Mouse (Mus musculus) cerebellum, adult 18-20 months (tissue): ENCODE results near the gene Gmnn.
"Not testable (repeated sequence)": the region's sequence is repeated elsewhere in the genome, so short reads cannot be mapped to it uniquely, and the experiment has no call there.

Experiments used
- DNase-seq, 2 experiments: peaks; one replicate each; pipeline ENCODE4 v3.0.0; 2021

Gmnn gene

GRCm38 (mm10) chr13:24761403-24762227 is at the start of gene Gmnn:
Gene Gmnn, minus strand, starts transcription at chr13:24761923.
- peak; percentile 79 to 87 for DNase-seq

GRCm38 (mm10) chr13:24806079-24806478 is 44.4 kb upstream of the Gmnn start:
- no peak for DNase-seq

- no peak for DNase-seq
These were observed 41.5 kb upstream of the Gmnn start for GRCm38 (mm10) chr13:24803196-24803595.

GRCm38 (mm10) chr13:24802131-24802691 is 40.5 kb upstream of the Gmnn start:
- peak; percentile 18 to 42 for DNase-seq

GRCm38 (mm10) chr13:24801308-24801921 is 39.7 kb upstream of the Gmnn start, which contains the start of gene BC005537:
Gene BC005537, plus strand, starts transcription at chr13:24801657.
- DNase-seq: peak in 1 of 2 experiments; percentile 68

GRCm38 (mm10) chr13:24800674-24801307 is 39.1 kb upstream of the Gmnn start:
- peak; percentile 95 to 99 for DNase-seq

GRCm38 (mm10) chr13:24799925-24800673 is 38.4 kb upstream of the Gmnn start:
- peak; percentile 47 to 69 for DNase-seq

GRCm38 (mm10) chr13:24799378-24799777 is 37.7 kb upstream of the Gmnn start:
- no peak for DNase-seq

- no peak for DNase-seq
These were observed 37.0 kb upstream of the Gmnn start for GRCm38 (mm10) chr13:24798686-24799085.

GRCm38 (mm10) chr13:24792411-24793045 is 30.8 kb upstream of the Gmnn start:
- no peak for DNase-seq

- DNase-seq: no peak
These were observed 29.6 kb upstream of the Gmnn start for GRCm38 (mm10) chr13:24791349-24791748.

- no peak for DNase-seq
These were observed 25.8 kb upstream of the Gmnn start for GRCm38 (mm10) chr13:24787477-24787876.

GRCm38 (mm10) chr13:24786014-24786490 is 24.3 kb upstream of the Gmnn start:
- peak; percentile 65 to 76 for DNase-seq

DNA sequence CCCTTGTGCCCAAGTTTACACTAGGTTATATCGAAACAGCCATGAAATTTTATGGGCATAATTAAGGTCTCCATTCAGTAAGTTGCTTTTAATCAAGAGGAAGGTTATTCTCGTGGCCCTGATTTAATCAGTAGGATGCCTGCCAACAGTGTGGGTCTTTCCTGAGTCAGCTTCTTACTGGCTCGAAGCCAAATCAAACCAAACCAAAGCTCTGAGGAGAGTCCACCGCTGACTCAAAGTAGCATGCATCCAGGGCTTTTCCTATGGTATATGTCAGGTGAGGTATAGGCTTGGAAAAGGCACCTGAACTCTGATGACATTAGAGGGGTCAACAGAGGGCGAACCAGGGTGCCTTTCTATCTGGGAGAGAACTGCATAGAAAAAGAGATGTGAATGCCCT is 20.2 kb upstream of the Gmnn start:
- DNase-seq: no peak

DNA sequence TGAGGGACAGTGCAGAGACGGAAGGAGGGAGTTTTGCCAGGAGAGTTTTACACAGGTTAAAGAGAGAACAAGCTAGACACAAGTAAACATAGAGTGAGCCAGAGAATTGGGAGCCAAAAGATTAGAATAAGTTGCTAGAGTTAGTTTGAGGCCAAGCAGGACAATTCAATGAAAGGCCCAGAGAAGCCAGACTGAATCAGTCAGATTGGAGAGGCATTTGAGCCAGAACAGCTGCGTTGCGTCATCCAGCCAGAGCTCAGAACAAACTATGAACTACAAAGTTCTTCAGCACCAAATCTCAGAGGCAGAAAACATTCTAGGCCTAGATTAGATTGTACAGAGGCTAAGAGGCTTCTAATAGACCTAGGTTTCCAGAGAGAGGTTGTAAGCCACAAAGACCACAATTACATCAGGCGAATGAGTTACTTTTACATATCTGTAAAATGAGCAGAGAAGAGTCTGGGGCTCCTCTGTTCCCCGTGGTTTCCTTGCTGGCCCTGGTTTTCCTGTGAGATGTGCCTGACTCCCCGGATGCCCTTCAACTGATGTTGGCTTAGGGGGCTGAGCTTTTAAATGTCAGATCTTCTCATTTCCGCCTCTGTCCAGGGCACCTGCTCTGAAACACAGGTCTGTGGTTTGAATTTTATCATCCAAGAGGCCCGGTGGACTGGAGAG is 17.1 kb upstream of the Gmnn start:
- DNase-seq: no peak

- no peak for DNase-seq
These were observed 16.3 kb upstream of the Gmnn start for GRCm38 (mm10) chr13:24778026-24778425.

GRCm38 (mm10) chr13:24776146-24776844 is 14.6 kb upstream of the Gmnn start:
- peak; percentile 52 to 63 for DNase-seq

GRCm38 (mm10) chr13:24771482-24771881 is 9.8 kb upstream of the Gmnn start:
- DNase-seq: not testable (repeated sequence)

- DNase-seq: not testable (repeated sequence)
These were observed 6.1 kb upstream of the Gmnn start for GRCm38 (mm10) chr13:24767809-24768208.

DNA sequence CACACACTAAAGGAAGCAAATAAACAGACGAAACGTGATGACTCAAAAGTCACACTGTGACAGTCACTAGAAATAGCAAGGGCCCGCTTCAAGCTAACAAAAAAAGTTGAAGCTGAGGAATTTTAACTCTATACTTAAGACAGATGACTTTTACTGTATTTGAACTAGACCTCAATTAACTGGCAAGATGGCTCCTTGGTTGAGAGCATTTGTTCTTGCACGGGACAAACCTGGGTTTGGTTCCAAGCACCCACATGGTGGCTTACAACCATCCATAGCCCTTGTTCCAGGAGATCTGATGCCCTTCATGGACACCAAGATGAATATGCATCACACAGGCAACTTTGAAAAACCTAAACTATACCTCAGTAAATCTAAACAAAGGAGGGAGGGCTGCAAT is 531 bp upstream of the Gmnn start:
- DNase-seq: no peak

DNA sequence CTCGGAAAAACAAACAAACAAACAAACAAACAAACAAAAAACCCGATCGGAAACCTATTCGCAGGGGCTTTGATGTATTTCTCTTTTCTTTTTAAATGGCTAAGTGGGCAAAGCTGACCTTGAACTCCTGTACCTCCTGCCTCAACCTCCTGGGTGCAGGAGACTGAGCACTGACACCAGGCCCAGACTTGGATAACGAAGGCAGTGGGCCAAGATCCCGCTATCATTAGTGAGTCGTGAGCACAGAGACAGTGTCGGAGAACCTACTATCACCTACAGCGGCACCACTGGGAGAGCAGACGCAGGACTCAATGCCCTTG is 680 bp downstream of the Gmnn start:
- no peak for DNase-seq
